Mouse (Mus musculus) small intestine, adult 2 months (tissue): ENCODE results near the gene 1810037I17Rik. TPM values are rescaled to one million over a fixed set of nuclear protein-coding genes. Genes with fewer than 3 reads are reported as not detected.

Experiments used
- H3K27ac ChIP-seq: fragments of 200-500 bp; 2 replicates; pipeline ENCODE4 v1.5.1; 2012; ENCODE audit warnings: low read depth, low read length, control low read depth, inconsistent platforms; ENCODE audit not compliant: insufficient read depth
- H3K27me3 ChIP-seq: fragments of 200-500 bp; 2 replicates; pipeline ENCODE4 v1.6.1; 2012; ENCODE audit warnings: mild to moderate bottlenecking, moderate library complexity, low read length, inconsistent platforms; ENCODE audit not compliant: control insufficient read depth, insufficient read depth
- H3K36me3 ChIP-seq: fragments of 200-500 bp; 2 replicates; pipeline ENCODE4 v1.6.1; 2012; ENCODE audit warnings: mild to moderate bottlenecking, low read length, control low read depth, inconsistent platforms; ENCODE audit not compliant: control insufficient read depth, insufficient read depth
- H3K4me1 ChIP-seq: fragments of 200-500 bp; 2 replicates; pipeline ENCODE4 v1.6.1; 2012; ENCODE audit warnings: low read length, inconsistent platforms, mixed read lengths; ENCODE audit not compliant: control insufficient read depth, insufficient read depth, insufficient read length
- H3K4me3 ChIP-seq: fragments of 200-500 bp; 2 replicates; pipeline ENCODE4 v1.5.1; 2012; ENCODE audit warnings: low read depth, mild to moderate bottlenecking, control low read depth, inconsistent platforms, low read length, moderate library complexity
- CTCF ChIP-seq: fragments of 200-500 bp; IDR thresholded peaks from 2 replicates; pipeline ENCODE4 v1.5.1; 2012; ENCODE audit warnings: low read depth, mild to moderate bottlenecking, control low read depth, inconsistent platforms, low read length, moderate library complexity, mixed read lengths; ENCODE audit not compliant: insufficient replicate concordance, insufficient read length; ENCODE audit errors: extremely low read depth
- POLR2A ChIP-seq: fragments of 200-500 bp; IDR thresholded peaks from 2 replicates; pipeline ENCODE4 v1.6.1; 2012; ENCODE audit warnings: low read depth, mild to moderate bottlenecking, control low read depth, inconsistent platforms, low read length, moderate library complexity
- WGBS: fragments of 180-500 bp; shearing (Covaris S2); methylation state at CpG from one replicate; pipeline ENCODE4 v1.1.7; 2018; 5-methylcytosine and 5-hydroxymethylcytosine counted together
- polyA plus RNA-seq: library from polyadenylated mRNA; depleted of rRNA; stranded (reverse); fragments of >200 nt; gene quantifications from 2 replicates; pipeline ENCODE4 v1.2.3, GENCODE M21; 2012; rRNA removed

Gene 1810037I17Rik
- polyA plus RNA-seq, 1 experiment: 24.4 TPM

DNA sequence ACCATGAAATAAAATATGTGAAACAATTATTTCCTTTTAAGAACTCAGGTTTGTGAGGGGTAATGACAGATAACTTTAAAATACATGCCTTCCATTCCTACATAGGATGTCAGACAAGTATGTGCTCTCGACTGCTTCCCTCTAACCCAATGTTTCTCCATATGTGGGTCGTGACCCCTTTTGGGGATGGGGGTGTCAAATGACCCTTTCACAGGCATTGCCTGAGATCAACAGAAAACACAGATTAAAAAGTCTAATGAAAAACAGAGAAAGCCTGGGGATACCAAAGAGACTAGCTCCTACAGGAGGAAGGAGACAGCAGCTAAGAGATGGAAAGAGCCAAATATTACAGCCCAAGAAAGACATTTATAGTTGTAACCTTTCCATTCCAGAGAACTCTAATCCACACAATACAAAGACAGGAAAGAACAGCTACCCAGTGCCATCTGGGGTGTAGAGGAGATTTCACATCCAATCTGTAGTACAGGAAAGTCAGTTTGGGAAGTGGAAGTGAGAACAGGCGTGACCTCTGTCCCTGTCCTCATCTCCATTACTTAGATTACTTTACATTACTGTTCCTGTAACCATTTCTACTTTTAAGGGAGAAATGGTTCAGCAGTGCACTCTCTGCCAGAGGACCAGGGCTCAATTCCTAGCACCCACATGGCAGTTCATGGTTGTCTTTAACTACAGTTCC is 48.3 kb downstream of the 1810037I17Rik start:
- WGBS: 86% methylated on average over 3 of the region's 3 CpGs
- Histone ChIP-seq H3K27me3 (no peaks in the 10 kb centered on the region; the same call in 1 of the 2 replicates), H3K27ac (no peak overlapping the region), H3K4me1 (no peaks in the 10 kb centered on the region), H3K4me3 (no peak overlapping the region), H3K36me3 (peaks cover 12% of the 10 kb centered on the region)
- TF ChIP-seq POLR2A (no peak), CTCF (no peak)

DNA sequence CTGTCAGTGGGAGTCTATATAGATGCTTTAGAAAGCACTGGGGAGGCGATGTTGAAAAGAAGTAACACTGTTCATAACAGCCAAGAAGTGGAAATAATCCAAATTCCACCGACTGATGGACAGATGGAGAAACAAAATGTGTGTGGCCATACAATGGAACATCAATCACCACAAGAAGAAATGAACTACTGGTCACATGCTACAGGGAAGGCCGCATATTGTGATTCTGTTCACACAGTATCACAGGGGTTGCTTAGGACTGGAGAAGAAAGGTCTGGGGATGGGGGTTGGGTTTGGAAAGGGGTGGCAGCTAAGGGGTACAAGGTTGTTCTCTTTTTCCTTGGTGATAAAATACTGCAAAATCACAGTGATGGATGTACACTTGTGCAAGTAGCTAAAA is 50.8 kb downstream of the 1810037I17Rik start:
- Histone ChIP-seq H3K4me1 (no peaks in the 10 kb centered on the region), H3K27ac (no peak overlapping the region), H3K4me3 (no peak overlapping the region), H3K36me3 (peaks cover 8% of the 10 kb centered on the region; the same call in 1 of the 2 replicates), H3K27me3 (no peaks in the 10 kb centered on the region; the same call in 1 of the 2 replicates)
- TF ChIP-seq CTCF: no peak
- TF ChIP-seq POLR2A: no peak
- WGBS: 89% methylated on average over 3 of the region's 3 CpGs

DNA sequence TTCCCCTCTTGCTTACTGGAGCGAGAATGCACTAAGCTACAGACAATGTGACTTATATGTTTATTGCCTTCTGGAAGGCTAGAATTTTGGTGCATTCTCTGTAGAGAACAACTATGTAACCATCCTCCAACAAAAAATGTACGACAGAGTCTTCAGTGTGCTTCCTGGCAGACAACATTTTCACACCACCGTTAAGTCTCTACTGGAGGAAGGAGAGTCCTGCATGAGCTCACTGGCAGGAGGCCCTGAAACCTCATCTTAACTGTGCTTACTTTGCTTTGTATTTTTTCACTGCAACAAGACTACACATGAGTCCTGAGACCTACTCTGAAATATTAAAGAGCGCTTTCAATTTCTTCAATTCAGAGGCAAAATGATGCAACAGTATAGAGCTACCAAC is 51.4 kb downstream of the 1810037I17Rik start:
- peaks cover 8% of the 10 kb centered on the region; the same call in 1 of the 2 replicates for H3K36me3 ChIP-seq
- no peaks in the 10 kb centered on the region; the same call in 1 of the 2 replicates for H3K27me3 ChIP-seq
- WGBS: 83% methylated on average over 4 of the region's 4 CpGs
- no peak overlapping the region for H3K27ac ChIP-seq
- no peak overlapping the region for H3K4me3 ChIP-seq
- TF ChIP-seq CTCF (no peak), POLR2A (no peak)
- H3K4me1 ChIP-seq: no peaks in the 10 kb centered on the region

Other genes starting within 250 kb of the 1810037I17Rik start
- gene Pde5a, start 195.3 kb upstream of the 1810037I17Rik start, polyA plus RNA-seq: 3.9 and 10.3 TPM in 2 replicates
- gene Fabp2, start 29.1 kb upstream of the 1810037I17Rik start, polyA plus RNA-seq: 26.2 and 215 TPM in 2 replicates
- not detected in 2 replicates for gene Gm10959, start 4.8 kb upstream of the 1810037I17Rik start, polyA plus RNA-seq
- gene Usp53, start 60.3 kb downstream of the 1810037I17Rik start, polyA plus RNA-seq: 0.70 and 1.3 TPM in 2 replicates
- gene Myoz2, start 110.8 kb downstream of the 1810037I17Rik start, polyA plus RNA-seq: not detected in 2 replicates